Mouse (Mus musculus) gastrocnemius, adult 18-20 months (tissue): ENCODE results near the gene Gna12. TPM values are rescaled to one million over a fixed set of nuclear protein-coding genes. Genes with fewer than 3 reads are reported as not detected.

ENCODE experiments used
- DNase-seq: peaks from one replicate; pipeline ENCODE4 v3.0.0; 2021; ENCODE audit warnings: low spot score
- total RNA-seq, 2 experiments: library from RNA; stranded (reverse); gene quantifications; 2 replicates each; pipeline ENCODE4 v1.2.3; 2021

Gna12 gene
- total RNA-seq, 2 experiments from 2014 or later = 21.7 to 24.4 TPM

- DNase-seq = no peak
Observed at GRCm38 (mm10) chr5:140711040-140711439, 119.2 kb downstream of the Gna12 start.

DNA sequence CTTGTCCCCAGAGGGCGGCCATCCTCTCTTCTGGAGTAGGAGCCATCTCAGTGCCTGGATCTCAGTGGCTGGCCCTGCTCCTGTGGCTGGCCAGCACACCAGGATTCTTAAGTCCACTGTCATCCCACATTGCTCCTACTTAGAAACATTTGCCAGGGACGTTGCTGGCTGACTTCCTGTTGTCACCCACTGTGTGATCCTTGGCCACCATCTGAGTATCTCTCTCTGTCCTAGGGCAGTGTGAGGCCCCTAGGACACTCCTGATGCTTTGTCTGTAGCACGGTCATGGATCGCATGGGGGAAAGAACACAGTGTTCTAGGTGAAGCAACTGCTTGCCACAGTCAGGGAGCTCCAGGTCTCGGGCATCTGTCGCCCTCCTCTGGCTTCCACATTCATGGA, 119.9 kb downstream of the Gna12 start:
- DNase-seq = no peak

Other genes with a start within 250 kb of the Gna12 start
- 1 to 10 TPM; 3.3 to 3.5 TPM for gene Lfng, start 223.1 kb downstream of the Gna12 start, total RNA-seq
- gene Ttyh3, start 181.4 kb downstream of the Gna12 start, total RNA-seq = 1 to 10 TPM; 4.1 to 5.4 TPM
- gene Iqce, start 128.1 kb downstream of the Gna12 start, total RNA-seq = 1 to 10 TPM; 1.6 to 2.2 TPM
- gene Brat1, start 125.4 kb downstream of the Gna12 start, total RNA-seq = 1 to 10 TPM; 4.5 to 5.3 TPM
- gene Amz1, start 106.3 kb downstream of the Gna12 start, total RNA-seq = under 1 TPM in 1 of 2 experiments, not detected in 1; 0.36 TPM
- under 1 TPM; 0.43 to 0.55 TPM for gene Card11, start 170.2 kb upstream of the Gna12 start, total RNA-seq